Mouse (Mus musculus) c-Kit-positive CD71-positive TER-119-negative erythroid progenitor cells, embryonic 14.5 days (primary cell): ENCODE results near the gene Lman1l.
A peak's percentile ranks its signal among the peaks of the same experiment; 100 is the strongest.

ENCODE experiments used
- DNase-seq: peaks from one replicate; pipeline ENCODE4 v3.0.0-alpha.2; 2013; ENCODE audit warnings: low read depth

Lman1l gene

GRCm38 (mm10) chr9:57617556-57618169 is 2.9 kb downstream of the Lman1l start:
- DNase-seq, result no peak

GRCm38 (mm10) chr9:57614786-57615185 is 5.8 kb downstream of the Lman1l start:
- DNase-seq, result no peak

GRCm38 (mm10) chr9:57613975-57614374 is 6.6 kb downstream of the Lman1l start:
- DNase-seq, result no peak

DNA sequence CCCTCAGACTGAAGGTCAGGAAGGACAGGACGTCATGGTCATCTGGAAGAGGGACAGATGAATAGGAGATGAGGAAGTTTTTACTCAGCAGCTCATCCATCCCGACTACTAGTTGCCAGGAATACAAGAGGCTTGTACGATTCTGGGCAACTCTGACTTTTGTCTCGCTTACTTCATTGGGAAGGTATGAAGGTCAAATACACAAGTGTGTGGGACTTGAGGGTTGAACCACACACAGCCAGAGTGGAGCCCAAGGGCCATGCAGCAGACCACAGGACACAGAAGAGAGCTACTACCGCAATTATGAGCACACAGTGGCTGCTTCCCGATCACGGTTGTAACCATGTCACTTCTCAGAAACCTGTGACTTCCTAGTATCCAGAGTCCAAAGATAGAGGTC is 8.0 kb downstream of the Lman1l start:
- DNase-seq, result no peak

DNA sequence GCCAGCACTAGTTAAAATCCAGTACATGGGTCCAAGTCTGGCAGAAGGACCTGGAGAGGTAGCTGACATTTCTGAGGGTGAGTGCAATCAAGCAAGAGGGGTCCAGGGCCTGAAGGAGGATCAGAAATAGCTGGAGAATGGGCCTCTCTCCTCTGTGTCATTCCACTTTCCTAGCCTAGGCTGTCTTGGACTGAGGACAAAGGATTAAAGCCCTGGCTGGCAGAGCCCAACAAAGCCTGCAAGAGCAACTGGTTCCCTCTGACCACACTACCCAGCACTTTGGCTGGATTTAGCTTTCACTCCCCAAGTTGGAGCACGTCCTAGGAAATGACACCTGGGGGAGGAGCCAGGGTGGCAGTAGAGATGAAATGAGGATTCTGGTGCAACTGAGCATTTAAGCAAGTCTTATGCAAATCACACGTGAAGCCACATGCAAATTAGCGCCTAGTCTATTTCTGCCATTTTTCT is 10.2 kb downstream of the Lman1l start:
- no peak for DNase-seq

DNA sequence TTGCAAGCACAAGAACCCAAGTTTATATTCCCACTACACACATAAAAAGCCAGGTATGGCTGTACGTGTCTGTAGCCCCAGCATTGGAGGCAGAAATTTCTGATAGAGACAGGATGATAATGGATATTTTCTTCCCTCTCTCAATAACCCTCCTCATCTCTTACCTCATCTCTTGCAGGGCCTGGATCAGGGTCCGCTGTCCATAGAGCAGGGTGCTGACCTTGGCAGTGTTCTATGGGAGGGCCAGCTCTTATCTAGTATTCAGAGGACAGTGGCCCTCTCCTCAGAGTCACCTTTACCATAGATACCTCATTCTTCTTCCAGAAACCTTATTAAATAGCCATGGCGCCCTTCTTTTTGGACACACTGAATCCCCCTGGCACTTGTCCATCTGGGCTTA is 10.8 kb downstream of the Lman1l start:
- DNase-seq, result no peak

- DNase-seq, result peak; percentile 34
Measured at GRCm38 (mm10) chr9:57606139-57606851, 14.3 kb downstream of the Lman1l start, which contains the start of gene Cplx3. Gene Cplx3, minus strand, starts transcription at chr9:57606281.

- no peak for DNase-seq
Measured at GRCm38 (mm10) chr9:57605503-57605902, 15.1 kb downstream of the Lman1l start.

GRCm38 (mm10) chr9:57604875-57605274 is 15.7 kb downstream of the Lman1l start:
- no peak for DNase-seq

- no peak for DNase-seq
Measured at GRCm38 (mm10) chr9:57602098-57602497, 18.5 kb downstream of the Lman1l start.

DNA sequence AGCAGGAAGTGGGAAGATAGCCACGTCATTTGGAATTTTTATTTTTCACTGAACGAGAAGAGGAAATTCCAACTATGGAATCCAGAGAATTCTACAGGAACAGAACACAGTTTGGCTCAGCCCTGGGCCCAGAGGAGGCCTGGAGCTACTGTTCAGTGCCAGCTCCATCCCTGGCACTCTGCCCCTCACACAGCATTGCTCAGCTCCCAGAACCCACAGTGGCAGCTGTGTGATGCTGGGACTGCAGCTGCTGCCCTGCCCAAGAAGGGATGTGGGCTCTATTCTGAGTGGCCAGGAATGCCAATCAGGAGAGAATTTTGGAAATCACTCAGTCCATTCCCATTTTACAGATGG is 19.2 kb downstream of the Lman1l start:
- DNase-seq, result no peak

GRCm38 (mm10) chr9:57600620-57601352 is 19.8 kb downstream of the Lman1l start:
- peak; percentile 49 for DNase-seq

DNA sequence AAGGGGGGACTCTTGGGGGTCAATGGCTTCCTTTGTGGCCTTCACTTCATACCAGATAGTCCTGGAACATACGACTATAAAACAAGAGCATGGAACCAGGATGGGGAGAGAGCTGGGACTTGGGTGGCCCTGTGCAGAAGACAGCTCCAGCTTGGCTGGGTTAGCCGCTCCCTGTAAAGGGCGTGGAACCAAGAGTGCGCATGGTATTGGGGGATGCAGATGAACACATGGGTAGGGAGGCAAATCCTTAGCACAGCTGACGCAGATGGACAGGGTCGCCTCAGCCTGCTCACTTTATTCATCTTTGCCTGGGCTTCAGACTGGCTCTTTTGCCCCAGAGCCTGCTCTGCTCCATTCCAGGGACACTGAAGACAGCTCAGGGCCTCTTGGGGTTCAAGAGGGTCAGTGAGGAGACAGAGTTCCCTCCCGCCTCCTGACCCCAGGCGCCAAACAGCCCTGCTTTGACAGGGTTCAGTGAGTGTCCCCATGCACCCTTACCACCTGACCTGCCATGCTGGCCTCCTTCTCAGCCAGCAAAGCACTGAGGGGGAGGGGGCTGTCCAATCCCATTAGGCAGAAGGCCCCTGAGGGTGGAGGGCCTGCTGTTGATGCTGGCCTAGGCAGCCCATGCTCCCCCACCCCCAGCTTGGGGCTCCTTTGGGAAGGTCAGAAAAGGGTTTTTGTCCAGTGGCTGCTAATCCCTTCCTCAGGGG is 21.6 kb downstream of the Lman1l start:
- DNase-seq, result no peak

- no peak for DNase-seq
Measured at GRCm38 (mm10) chr9:57597929-57598382, 22.6 kb downstream of the Lman1l start.

DNA sequence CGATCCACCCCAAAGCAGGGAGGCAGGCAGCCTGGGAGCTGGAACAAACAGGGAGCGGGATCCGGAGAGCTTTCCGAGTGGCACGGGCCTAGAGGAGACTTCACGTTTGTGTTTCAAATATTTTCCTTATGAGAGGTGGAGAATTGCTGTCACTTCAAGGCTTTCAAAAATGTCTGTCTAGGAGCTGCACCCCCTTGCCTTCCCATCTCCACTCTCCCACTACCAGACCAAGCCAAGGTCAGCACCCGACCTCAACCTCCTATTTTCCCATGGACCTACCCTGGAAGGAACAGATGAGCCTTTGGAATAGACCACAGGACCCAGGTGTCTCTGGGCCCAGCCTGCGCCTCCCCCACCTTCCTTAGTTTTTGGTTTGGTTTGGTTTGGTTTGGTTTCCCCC is 23.3 kb downstream of the Lman1l start:
- DNase-seq, result no peak

- DNase-seq, result no peak
Measured at GRCm38 (mm10) chr9:57594174-57594509, 26.4 kb downstream of the Lman1l start.

- no peak for DNase-seq
Measured at GRCm38 (mm10) chr9:57593454-57594173, 27.0 kb downstream of the Lman1l start.

GRCm38 (mm10) chr9:57590726-57591125 is 29.8 kb downstream of the Lman1l start:
- DNase-seq, result no peak

DNA sequence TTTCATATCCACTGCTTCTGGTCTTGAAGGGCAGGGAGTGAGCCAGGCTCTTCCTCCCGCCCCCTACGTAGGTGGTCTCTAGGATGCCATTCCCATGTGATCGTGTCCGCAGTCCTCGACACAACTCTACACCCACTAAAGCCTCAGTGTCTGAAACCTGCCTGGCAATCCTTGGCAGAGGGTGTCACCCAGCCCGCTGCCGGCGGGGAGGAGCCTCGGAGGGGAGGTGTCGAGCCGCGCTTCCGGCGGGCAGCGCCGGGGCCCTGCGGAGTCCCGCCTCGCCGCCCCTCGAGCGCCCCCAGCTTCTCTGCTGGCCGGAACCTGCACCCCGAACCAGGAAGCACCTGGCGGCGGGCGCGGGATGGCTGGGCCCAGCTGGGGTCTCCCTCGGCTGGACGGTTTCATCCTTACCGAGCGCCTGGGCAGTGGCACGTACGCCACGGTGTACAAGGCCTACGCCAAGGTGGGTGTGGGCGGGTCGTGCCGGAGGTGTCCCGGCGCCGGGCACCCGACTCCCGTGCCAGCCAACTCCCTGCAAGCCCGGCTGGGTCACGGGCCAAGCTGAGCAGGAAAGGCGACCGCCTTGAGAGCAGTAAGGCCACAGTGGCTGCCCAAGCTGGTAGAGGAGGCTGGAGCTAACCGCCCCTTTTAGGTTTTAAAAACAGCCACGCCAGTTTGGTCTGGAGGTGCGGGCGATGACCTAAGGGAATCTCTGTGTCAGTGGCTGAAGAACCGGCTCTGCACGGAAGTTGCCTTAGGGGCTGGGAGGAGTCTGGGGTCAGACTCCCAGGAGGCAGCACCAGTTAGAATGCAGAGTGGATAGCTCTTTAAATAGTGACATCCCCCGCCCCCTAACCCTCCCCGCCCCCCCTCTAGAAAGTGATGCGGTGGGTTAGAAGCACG is 31.1 kb downstream of the Lman1l start, which contains the start of gene Ulk3:
Gene Ulk3, plus strand, starts transcription at position 229 of the 903 bp plus-strand sequence.
- peak; percentile 57 for DNase-seq

DNA sequence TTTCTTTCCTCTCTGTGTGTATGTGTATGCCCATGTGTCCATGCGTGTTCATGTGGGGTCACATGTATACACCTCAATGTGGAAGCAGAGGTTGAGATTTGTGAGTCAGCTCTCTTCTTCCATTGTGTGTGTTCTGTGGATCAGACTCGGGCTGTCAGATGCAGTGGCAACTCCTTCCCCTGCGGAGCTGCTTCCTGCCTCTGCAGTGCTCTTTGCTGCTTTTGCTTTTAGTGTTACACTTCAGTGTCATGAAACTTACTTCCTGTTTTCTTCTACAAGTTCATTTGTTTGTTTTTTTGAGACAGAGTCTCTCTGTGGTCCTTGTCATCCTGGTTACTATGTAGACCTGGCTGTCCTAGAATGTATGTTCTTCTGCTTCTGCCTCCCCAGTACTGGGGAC is 35.6 kb downstream of the Lman1l start:
- DNase-seq, result no peak
